Mouse (Mus musculus) frontal cortex, adult 2 months (tissue): ENCODE results near the gene Susd2. TPM values are rescaled to one million over a fixed set of nuclear protein-coding genes. Genes with fewer than 3 reads are reported as not detected.

ENCODE experiments used
- DNase-seq, 2 experiments: peaks; one replicate each; pipeline ENCODE4 v3.0.0; 2022; ENCODE audit warnings: low spot score in 1 of 2; ENCODE audit errors: extremely low spot score in 1 of 2
- polyA plus RNA-seq: library from polyadenylated mRNA; depleted of rRNA; stranded (reverse); fragments of >200 nt; gene quantifications from 2 replicates; pipeline ENCODE4 v1.2.3, GENCODE M21; 2012; rRNA removed

Susd2 gene
- polyA plus RNA-seq, 1 experiment: 10.3 TPM

- DNase-seq: no peak
Observed at GRCm38 (mm10) chr10:75627490-75627889, 16.3 kb downstream of the Susd2 start.

GRCm38 (mm10) chr10:75626991-75627390 lies 16.8 kb downstream of the Susd2 start:
- no peak for DNase-seq

DNA sequence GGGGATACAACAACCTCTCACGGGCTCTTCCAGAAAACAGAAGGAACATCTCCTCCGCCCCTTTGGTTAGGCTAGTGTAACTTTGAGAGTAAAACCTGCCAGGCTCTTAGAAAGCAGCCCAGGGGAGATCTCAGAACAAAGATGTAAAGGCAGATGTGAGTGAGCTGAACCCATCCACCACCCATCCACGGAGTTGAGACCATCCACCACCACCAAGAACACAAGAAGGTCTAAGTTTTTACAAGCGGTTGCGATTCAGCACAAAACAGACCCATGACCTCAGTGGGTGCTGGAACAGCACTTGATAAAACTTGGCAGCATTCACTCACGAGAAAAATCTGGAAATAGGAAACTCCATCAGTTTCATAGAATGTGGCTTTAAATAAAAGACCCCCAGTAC lies 17.9 kb downstream of the Susd2 start:
- no peak for DNase-seq

DNA sequence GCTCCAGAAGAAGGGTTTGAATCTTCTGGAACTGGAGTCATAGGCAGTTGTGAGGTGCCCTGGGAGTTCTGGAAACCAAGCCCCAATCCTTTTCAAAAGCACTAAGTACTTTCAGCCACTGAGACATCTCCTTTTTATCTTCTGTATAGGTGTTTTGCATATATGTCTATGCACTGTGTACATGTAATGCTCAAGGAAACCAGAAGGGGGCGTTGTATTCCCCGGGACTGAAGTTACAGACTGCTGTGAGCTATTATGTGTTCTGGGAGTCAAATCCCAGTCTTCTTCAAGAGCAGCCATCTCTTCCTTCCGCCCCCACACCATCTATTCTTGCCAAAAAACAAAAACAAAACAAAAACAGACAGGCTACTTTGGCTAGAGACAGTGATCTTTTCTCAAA lies 23.0 kb downstream of the Susd2 start:
- no peak for DNase-seq

DNA sequence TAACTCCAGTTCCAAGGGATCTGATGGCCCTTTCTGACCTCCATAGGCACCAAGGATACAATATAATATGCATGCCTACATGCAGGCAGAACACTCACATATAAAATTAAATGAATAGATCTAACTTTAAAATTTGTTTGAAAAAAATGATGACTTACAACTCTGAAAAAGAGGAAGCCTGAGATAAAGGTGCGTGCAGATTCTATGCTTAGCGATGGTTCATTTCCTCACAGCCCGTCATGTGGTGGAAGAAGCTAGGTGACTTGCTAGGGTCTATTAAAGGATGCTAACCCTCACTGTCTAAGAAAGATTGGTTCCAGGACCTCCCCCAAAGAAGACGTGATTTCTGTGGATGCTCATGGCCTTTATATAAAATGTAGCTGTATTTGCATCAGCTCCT lies 27.8 kb downstream of the Susd2 start:
- no peak for DNase-seq

DNA sequence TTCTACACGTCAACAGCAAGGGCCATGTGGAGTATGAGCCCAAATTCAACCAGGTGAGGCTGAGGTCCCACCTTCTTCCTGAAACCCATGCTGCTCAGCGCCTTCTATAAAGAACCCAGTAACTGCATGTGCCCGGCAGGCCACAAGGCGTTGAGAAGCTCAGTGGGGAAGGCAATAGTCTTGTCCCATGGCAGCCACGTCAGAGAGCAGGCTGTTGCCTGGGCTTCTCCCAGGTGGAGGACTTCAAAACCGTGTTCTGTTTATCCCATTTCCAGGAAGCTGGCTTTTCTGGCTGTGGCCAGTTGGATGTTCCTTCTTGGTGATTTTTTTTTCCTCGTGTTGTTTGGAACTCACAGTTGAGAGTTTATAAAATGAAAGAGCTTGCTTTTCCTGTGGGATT lies 33.3 kb downstream of the Susd2 start:
- DNase-seq: no peak

DNA sequence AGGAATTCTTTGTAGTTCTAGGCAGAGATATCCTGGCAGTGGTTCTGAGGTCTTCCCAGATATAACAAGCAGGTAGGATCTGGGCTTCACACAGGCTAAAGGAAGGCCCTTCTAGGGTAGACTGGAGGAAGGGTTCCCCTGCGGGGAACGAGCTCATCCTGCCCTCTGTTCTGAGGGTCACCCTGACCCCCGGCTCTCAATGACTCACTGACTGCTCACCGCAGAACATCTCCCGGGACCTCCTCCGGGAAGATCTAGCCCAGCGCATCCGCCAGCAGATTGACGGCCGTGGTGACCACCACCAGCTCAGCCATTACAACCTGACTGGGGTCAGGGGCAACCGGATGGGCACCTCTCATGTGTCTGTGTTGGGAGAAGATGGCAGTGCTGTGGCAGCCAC lies 34.8 kb downstream of the Susd2 start:
- no peak for DNase-seq

- DNase-seq: no peak
Observed at GRCm38 (mm10) chr10:75607253-75607652, 36.6 kb downstream of the Susd2 start.

DNA sequence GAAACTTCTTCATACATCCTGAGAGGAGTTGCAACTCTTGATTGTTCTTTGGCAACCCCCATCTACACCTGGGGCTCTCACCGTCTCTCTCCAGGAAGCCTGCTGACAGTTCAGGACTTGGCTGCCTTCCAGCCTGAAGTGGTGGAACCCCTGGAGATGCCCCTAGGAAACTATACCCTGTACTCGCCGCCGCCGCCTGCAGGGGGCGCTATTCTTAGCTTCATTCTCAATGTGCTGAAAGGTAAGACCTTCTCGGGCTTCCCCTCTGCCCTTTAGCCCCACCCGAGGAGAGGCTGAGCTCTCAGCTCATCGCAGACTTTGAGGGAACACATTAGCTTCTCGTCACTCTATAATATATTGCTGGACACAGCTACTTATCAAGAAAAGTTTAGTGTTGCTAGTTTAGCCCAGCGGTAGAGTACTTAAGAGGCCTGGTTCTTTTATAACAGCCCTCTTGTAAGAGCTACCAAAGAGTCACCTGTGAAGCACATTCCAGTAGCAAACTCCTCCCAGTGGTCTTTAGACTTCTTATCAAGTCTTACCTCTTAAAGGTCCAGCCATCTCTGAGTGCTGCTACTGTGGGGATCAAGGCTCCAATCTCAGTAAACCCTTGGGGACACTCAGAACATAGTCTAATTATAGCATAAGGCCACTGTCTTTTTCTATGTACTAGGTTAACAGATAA lies 38.5 kb downstream of the Susd2 start:
- DNase-seq: no peak

DNA sequence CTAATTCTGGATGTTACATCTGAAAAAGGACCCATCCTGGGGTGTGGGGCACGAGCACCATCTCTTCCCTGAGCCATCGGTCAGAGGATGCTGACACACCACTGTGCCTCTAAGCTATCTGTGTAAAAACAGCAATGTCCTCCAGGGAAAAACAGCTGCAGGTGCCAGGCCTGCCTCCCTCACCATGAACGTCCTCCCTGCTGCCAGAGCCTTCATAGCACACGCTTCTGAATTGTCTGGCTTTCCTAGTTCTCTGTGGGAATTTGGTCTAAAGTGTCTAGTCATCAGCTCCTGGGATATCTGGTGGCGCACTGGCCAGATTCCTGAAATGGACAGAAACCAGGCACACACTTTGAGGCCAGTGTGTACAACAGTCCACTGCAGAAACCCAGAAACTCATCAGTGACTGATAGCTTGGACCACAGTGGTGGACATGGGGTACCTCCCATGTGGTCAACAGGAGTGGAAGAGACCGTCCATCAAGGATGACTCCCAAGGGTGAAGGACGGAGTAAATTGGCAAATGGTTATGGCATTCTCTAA lies 43.5 kb downstream of the Susd2 start:
- no peak for DNase-seq

GRCm38 (mm10) chr10:75595981-75596380 lies 47.8 kb downstream of the Susd2 start:
- DNase-seq: no peak

GRCm38 (mm10) chr10:75592585-75592984 lies 51.2 kb downstream of the Susd2 start:
- no peak for DNase-seq

DNA sequence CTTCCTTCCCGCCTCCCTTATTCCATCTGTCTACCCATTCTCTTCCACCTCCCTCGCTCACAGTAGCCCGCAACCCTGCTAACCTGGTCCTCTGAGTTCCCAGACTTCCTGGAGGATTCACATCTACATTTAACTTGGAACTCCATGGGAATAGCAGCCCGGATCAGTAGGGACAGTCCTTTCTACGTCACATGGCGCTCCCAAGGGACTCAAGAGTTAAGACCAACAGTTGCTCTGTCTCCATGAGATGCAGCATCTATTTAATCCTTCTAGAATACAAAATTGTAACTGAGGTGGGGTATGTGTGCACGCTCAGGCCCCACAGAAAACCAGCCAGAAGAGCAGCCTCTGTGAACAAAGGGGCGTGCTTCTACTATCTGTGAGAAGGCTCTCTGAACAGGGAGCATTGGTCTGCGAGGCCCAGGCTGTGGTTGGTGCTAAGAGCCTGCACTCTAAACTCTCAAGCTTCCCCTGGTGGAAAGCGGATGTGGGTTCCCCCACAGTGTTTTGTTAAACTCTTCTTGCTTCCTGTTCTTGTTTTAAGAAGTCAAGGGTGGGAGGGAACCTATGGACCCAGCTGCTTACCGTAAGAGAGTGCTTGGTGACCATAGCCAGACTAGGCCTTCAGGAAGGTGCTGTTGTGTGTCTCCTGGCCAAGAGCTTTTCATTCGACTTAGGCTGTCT lies 52.5 kb downstream of the Susd2 start:
- peak in 1 of 2 experiments; percentile 12 for DNase-seq

- DNase-seq: no peak
Observed at GRCm38 (mm10) chr10:75589651-75590050, 54.2 kb downstream of the Susd2 start.

GRCm38 (mm10) chr10:75589129-75589528 lies 54.7 kb downstream of the Susd2 start, which contains the start of gene Ggt5:
Gene Ggt5, plus strand, starts transcription at chr10:75589340.
- no peak for DNase-seq

DNA sequence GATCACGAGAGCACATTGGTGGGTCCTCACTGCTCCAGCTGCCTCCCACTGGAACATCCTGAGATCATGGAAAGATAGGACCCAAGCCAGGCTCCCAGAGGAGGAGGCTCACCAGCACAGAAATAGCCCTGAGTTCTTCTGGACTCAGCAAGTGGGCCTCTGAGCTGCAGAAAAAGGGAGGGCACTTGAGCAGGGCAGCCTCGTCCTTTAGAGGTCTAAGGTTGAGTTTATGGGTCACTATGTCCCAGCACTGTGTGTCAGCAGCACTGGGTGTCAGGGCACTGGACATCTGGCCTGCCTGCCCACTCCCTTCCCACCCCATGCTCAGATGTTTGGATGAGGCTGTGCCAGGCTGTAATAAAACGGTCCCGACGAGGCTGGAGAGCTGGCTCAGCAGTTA lies 55.5 kb downstream of the Susd2 start:
- no peak for DNase-seq

DNA sequence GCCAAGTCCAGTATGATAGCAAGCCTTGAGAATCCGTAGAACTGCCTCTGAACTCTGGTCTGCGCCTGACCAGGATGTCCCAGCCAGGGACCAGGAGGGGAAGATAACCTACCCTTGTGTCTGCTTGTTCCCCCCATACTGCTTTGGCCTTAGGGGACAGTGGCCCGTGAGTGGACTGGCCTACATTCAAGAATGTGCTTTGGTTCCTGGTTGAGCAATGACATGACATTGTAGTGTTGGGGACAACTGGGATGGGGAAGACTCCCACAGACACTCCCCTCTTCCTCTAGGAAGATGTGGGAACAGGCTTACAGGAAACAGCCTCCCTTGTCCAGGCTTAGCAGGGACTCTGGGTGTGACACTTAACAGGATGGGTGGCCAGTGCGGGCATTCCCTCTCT lies 56.0 kb downstream of the Susd2 start:
- no peak for DNase-seq

Other genes with a start within 250 kb of the Susd2 start
- 0.16 and 0.21 TPM in 2 replicates for gene Upb1, start 242.9 kb downstream of the Susd2 start, polyA plus RNA-seq
- 33.8 and 34.6 TPM in 2 replicates for gene Snrpd3, start 126.5 kb downstream of the Susd2 start, polyA plus RNA-seq
- 15.9 and 17.2 TPM in 2 replicates for gene Gucd1, start 126.0 kb downstream of the Susd2 start, polyA plus RNA-seq
- gene Lrrc75b, start 83.7 kb downstream of the Susd2 start, polyA plus RNA-seq: 8.4 and 8.7 TPM in 2 replicates
- gene Ggt1, start 82.4 kb downstream of the Susd2 start, polyA plus RNA-seq: 4.2 and 4.8 TPM in 2 replicates
- 3.2 and 4.7 TPM in 2 replicates for gene Ggt5, start 54.7 kb downstream of the Susd2 start, polyA plus RNA-seq
- 50.9 and 57.4 TPM in 2 replicates for gene Cabin1, start 120.3 kb upstream of the Susd2 start, polyA plus RNA-seq
- gene Ddt, start 129.4 kb upstream of the Susd2 start, polyA plus RNA-seq: 69.6 and 80.8 TPM in 2 replicates
- not detected in 2 replicates for gene Gm20441, start 136.9 kb upstream of the Susd2 start, polyA plus RNA-seq
- 8.6 and 10.4 TPM in 2 replicates for gene Gstt3, start 137.4 kb upstream of the Susd2 start, polyA plus RNA-seq
- gene Gstt1, start 154.6 kb upstream of the Susd2 start, polyA plus RNA-seq: 29.8 and 39.9 TPM in 2 replicates
- not detected in 2 replicates for gene Gstt4, start 178.5 kb upstream of the Susd2 start, polyA plus RNA-seq
- gene Gstt2, start 193.4 kb upstream of the Susd2 start, polyA plus RNA-seq: 17.8 and 20.9 TPM in 2 replicates
- gene Mif, start 216.2 kb upstream of the Susd2 start, polyA plus RNA-seq: 1,072 and 1,398 TPM in 2 replicates
- gene Derl3, start 249.4 kb upstream of the Susd2 start, polyA plus RNA-seq: 5.3 and 6.5 TPM in 2 replicates